Mouse (Mus musculus) limb, embryonic 14.5 days (tissue): ENCODE results near the gene Adh7. TPM values are rescaled to one million over a fixed set of nuclear protein-coding genes. Genes with fewer than 3 reads are reported as not detected.

ENCODE experiments used
- ATAC-seq: fragments of 200-750 bp; cut with Nextera tagmentation; 2 replicates; pipeline ENCODE4 v1.8.0; 2017; ENCODE audit warnings: low read depth, moderate number of reproducible peaks, moderate TSS enrichment; ENCODE audit not compliant: low FRiP score
- DNase-seq: peaks from one replicate; pipeline ENCODE4 v3.0.0-alpha.2; 2015; ENCODE audit warnings: low spot score
- H3K27ac ChIP-seq: fragments of 300-500 bp; sonication (generic); replicated peaks from 2 replicates; pipeline ENCODE4 v1.5.1; 2014; ENCODE audit warnings: low read depth, mild to moderate bottlenecking, low read length, moderate library complexity, mixed read lengths
- H3K27me3 ChIP-seq: fragments of 300-500 bp; sonication (generic); 2 replicates; pipeline ENCODE4 v1.6.1; 2014; ENCODE audit warnings: low read length, mixed read lengths; ENCODE audit not compliant: control insufficient read depth, insufficient read depth
- H3K36me3 ChIP-seq: fragments of 300-500 bp; sonication (generic); 2 replicates; pipeline ENCODE4 v1.6.1; 2014; ENCODE audit warnings: mild to moderate bottlenecking, low read length, moderate library complexity, mixed read lengths; ENCODE audit not compliant: control insufficient read depth, insufficient read depth
- H3K4me1 ChIP-seq: fragments of 300-500 bp; sonication (generic); 2 replicates; pipeline ENCODE4 v1.6.1; 2014; ENCODE audit warnings: antibody characterized with exemption, low read length, mixed read lengths; ENCODE audit not compliant: control insufficient read depth, insufficient read depth
- H3K4me2 ChIP-seq: fragments of 300-500 bp; sonication (generic); replicated peaks from 2 replicates; pipeline ENCODE4 v1.6.1; 2014; ENCODE audit warnings: low read depth, mild to moderate bottlenecking, low read length, moderate library complexity; ENCODE audit not compliant: severe bottlenecking
- H3K4me3 ChIP-seq: fragments of 300-500 bp; sonication (generic); replicated peaks from 2 replicates; pipeline ENCODE4 v1.5.1; 2014; ENCODE audit warnings: low read length
- H3K9ac ChIP-seq: fragments of 300-500 bp; sonication (generic); 2 replicates; pipeline ENCODE4 v1.6.1; 2014; ENCODE audit warnings: mild to moderate bottlenecking, low read depth, low read length, moderate library complexity; ENCODE audit not compliant: severe bottlenecking
- H3K9me3 ChIP-seq: fragments of 300-500 bp; sonication (generic); 2 replicates; pipeline ENCODE4 v1.6.1; 2016; ENCODE audit warnings: low read length; ENCODE audit not compliant: control insufficient read depth
- POLR2A ChIP-seq: fragments of 200-500 bp; IDR thresholded peaks from 2 replicates; pipeline ENCODE4 v1.8.0; 2012; ENCODE audit warnings: inconsistent platforms, mild to moderate bottlenecking, moderate library complexity, borderline replicate concordance; ENCODE audit not compliant: insufficient read depth, insufficient read length; ENCODE audit errors: extremely low read depth
- WGBS: fragments of 180-500 bp; shearing (Covaris S2); extraction: QIAGEN DNeasy Blood & Tissue Kit; methylation state at CpG from one replicate; pipeline ENCODE4 v1.1.7; 2014; 5-methylcytosine and 5-hydroxymethylcytosine counted together
- polyA plus RNA-seq, 2 experiments: library from polyadenylated mRNA; depleted of rRNA in 1 of 2; stranded (reverse) in 1 of 2; unstranded in 1 of 2; fragments of >200 nt; fragmentation: Nextera tagmentation in 1 of 2; extraction: Ambion mirVana in 1 of 2; gene quantifications; 2 replicates each; pipeline versions ENCODE4 v1.2.1 to v1.2.3; 2012 to 2014

Gene Adh7
- polyA plus RNA-seq, 2 experiments, result 0.77 to 1.9 TPM

- H3K4me2 ChIP-seq, result no peak overlapping the region
- no peak overlapping the region for H3K9ac ChIP-seq
- H3K27ac ChIP-seq, result no peak overlapping the region
- no peak overlapping the region for H3K4me3 ChIP-seq
- ATAC-seq (no peak), DNase-seq (no peak)
- no peaks in the 10 kb centered on the region for H3K4me1 ChIP-seq
- WGBS, result 66% methylated on average over 9 of the region's 9 CpGs
- H3K36me3 ChIP-seq, result no peaks in the 10 kb centered on the region
- TF ChIP-seq POLR2A, result no peak
- no peaks in the 10 kb centered on the region for H3K9me3 ChIP-seq
- no peaks in the 10 kb centered on the region for H3K27me3 ChIP-seq
Measured at GRCm38 (mm10) chr3:138197556-138197955, 20.0 kb upstream of the Adh7 start.

DNA sequence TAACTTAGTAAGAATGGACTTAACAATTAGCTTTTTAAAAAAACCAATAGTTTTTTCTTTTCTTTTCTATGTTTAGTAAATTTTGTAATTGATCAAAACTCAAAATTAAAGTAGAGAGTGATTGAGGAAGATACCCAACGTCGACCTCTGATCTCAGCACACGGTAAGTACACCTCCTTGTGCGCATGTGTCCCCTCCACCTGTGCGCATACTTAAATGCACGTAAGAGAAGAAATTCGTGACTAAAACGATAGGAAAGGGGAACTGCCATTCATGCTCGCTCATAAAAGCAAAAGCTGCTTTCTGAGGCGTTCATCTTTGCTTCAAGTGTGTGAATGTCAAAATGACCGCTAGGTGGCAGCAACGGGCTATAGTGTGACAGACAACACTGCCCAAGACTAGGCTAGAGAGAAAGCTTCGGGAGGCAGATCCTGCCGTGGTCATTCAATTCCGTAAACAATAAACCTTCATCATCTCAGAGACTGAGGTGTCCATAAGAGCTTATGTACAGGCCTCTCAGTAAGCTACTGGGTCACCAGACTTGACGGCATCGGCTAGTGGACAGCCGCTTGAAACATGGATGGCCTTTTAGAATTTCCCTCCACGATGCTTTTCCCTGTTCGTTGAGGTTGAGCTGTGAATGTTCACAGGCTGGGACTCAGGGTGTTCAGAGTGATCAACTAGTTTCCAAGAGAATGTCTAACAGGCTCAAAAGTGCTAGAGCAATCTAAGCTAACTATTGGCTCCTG is 19.4 kb upstream of the Adh7 start:
- no peak overlapping the region for H3K27ac ChIP-seq
- H3K4me3 ChIP-seq, result peak overlapping the region; percentile 25
- peak; percentile 96 for DNase-seq
- H3K27me3 ChIP-seq, result no peaks in the 10 kb centered on the region
- H3K9ac ChIP-seq, result peak overlapping the region; percentile 9; the same call in 1 of the 2 replicates
- no peaks in the 10 kb centered on the region for H3K9me3 ChIP-seq
- H3K4me2 ChIP-seq, result peak overlapping the region; percentile 49
- peak; percentile 89 for ATAC-seq
- no peaks in the 10 kb centered on the region for H3K36me3 ChIP-seq
- H3K4me1 ChIP-seq, result no peaks in the 10 kb centered on the region
- no peak for TF ChIP-seq POLR2A
- 24% methylated on average over 20 of the region's 20 CpGs for WGBS

DNA sequence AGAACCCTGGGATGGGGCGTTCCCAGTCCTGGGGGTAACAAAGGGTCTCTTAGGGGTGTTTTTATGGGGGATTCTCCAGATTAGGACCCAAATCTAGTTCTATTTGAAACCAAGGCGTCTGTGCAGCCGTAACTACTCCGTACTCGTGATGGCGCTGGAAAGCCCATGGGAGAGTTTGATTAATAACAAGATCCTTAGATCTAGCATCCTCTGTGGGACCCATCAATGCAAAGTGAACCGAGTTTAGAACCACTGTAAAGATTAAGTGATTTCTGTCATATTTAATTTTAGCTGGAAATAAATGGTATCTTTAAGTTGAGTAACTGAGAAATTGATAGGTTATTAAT is 18.9 kb upstream of the Adh7 start:
- no peaks in the 10 kb centered on the region for H3K36me3 ChIP-seq
- no peak overlapping the region for H3K27ac ChIP-seq
- H3K9me3 ChIP-seq, result no peaks in the 10 kb centered on the region
- ATAC-seq (no peak), DNase-seq (no peak)
- H3K4me1 ChIP-seq, result no peaks in the 10 kb centered on the region
- H3K4me3 ChIP-seq, result no peak overlapping the region
- no peak overlapping the region for H3K4me2 ChIP-seq
- TF ChIP-seq POLR2A, result no peak
- peak overlapping the region; percentile 9; the same call in 1 of the 2 replicates for H3K9ac ChIP-seq
- 67% methylated on average over 7 of the region's 7 CpGs for WGBS
- H3K27me3 ChIP-seq, result no peaks in the 10 kb centered on the region

- WGBS, result 90% methylated on average over 3 of the region's 3 CpGs
Measured at GRCm38 (mm10) chr3:138208821-138209220, 8.7 kb upstream of the Adh7 start.

GRCm38 (mm10) chr3:138210432-138211075 is 7.0 kb upstream of the Adh7 start:
- H3K36me3 ChIP-seq, result no peaks in the 10 kb centered on the region
- H3K4me3 ChIP-seq, result no peak overlapping the region
- 89% methylated on average over 5 of the region's 5 CpGs for WGBS

More at GRCm38 (mm10) chr3:138208821-138209220, 8.7 kb upstream of the Adh7 start:
- Histone ChIP-seq H3K4me1 (no peaks in the 10 kb centered on the region), H3K27ac (no peak overlapping the region), H3K9me3 (no peaks in the 10 kb centered on the region), H3K27me3 (no peaks in the 10 kb centered on the region), H3K9ac (no peak overlapping the region), H3K36me3 (no peaks in the 10 kb centered on the region), H3K4me3 (no peak overlapping the region), H3K4me2 (no peak overlapping the region)
- ATAC-seq (no peak), DNase-seq (no peak)
- TF ChIP-seq POLR2A, result no peak

More at GRCm38 (mm10) chr3:138210432-138211075, 7.0 kb upstream of the Adh7 start:
- no peak for TF ChIP-seq POLR2A
- Histone ChIP-seq H3K4me1 (no peaks in the 10 kb centered on the region), H3K27ac (no peak overlapping the region), H3K4me2 (no peak overlapping the region), H3K27me3 (no peaks in the 10 kb centered on the region), H3K9ac (no peak overlapping the region), H3K9me3 (0 out of 2 replicates have a peak, but pooled peaks cover 3% of the 10 kb centered on the region)
- ATAC-seq (no peak), DNase-seq (no peak)
